Mouse (Mus musculus) neural tube, embryonic 14.5 days (tissue): Measurements from ENCODE around the gene St6gal1. TPM values are rescaled to one million over a fixed set of nuclear protein-coding genes. Genes with fewer than 3 reads are reported as not detected.

ENCODE experiments used
- ATAC-seq: fragments of 200-750 bp; cut with Nextera tagmentation; 2 replicates; pipeline ENCODE4 v1.8.0; 2017; ENCODE audit warnings: low read depth, mild to moderate bottlenecking, moderate TSS enrichment, moderate library complexity
- H3K27ac ChIP-seq: fragments of 300-500 bp; sonication (generic); 2 replicates; pipeline ENCODE4 v1.5.1; 2014; ENCODE audit warnings: low read depth, mild to moderate bottlenecking, control low read depth, low read length, moderate library complexity, mixed read lengths
- H3K27me3 ChIP-seq: fragments of 300-500 bp; sonication (generic); 2 replicates; pipeline ENCODE4 v1.6.1; 2014; ENCODE audit warnings: low read length; ENCODE audit not compliant: control insufficient read depth, insufficient read depth
- H3K36me3 ChIP-seq: fragments of 300-500 bp; sonication (generic); 2 replicates; pipeline ENCODE4 v1.6.1; 2014; ENCODE audit warnings: low read length, mixed read lengths; ENCODE audit not compliant: control insufficient read depth, insufficient read depth
- H3K4me1 ChIP-seq: fragments of 300-500 bp; sonication (generic); 2 replicates; pipeline ENCODE4 v1.6.1; 2014; ENCODE audit warnings: low read length; ENCODE audit not compliant: control insufficient read depth, insufficient read depth
- H3K4me2 ChIP-seq: fragments of 300-500 bp; sonication (generic); 2 replicates; pipeline ENCODE4 v1.6.1; 2014; ENCODE audit warnings: mild to moderate bottlenecking, low read depth, low read length, control low read depth
- H3K4me3 ChIP-seq: fragments of 300-500 bp; sonication (generic); 2 replicates; pipeline ENCODE4 v1.5.1; 2014; ENCODE audit warnings: low read depth, low read length, control low read depth, mixed read lengths
- H3K9ac ChIP-seq: fragments of 300-500 bp; sonication (generic); replicated peaks from 2 replicates; pipeline ENCODE4 v1.6.1; 2014; ENCODE audit warnings: low read depth, mild to moderate bottlenecking, control low read depth, low read length, mixed read lengths
- H3K9me3 ChIP-seq: fragments of 300-500 bp; sonication (generic); 2 replicates; pipeline ENCODE4 v1.6.1; 2016; ENCODE audit warnings: low read length; ENCODE audit not compliant: control insufficient read depth
- WGBS: fragments of 180-500 bp; shearing (Covaris S2); extraction: QIAGEN DNeasy Blood & Tissue Kit; methylation state at CpG from one replicate; pipeline ENCODE4 v1.1.7; 2014; 5-methylcytosine and 5-hydroxymethylcytosine counted together
- polyA plus RNA-seq: library from polyadenylated mRNA; unstranded; fragments of >200 nt; fragmentation: Nextera tagmentation; extraction: Ambion mirVana; gene quantifications from 2 replicates; pipeline ENCODE4 v1.2.1, GENCODE M21; 2014

St6gal1 gene
- polyA plus RNA-seq, 1 experiment from 2014 or later, result 23.0 TPM

DNA sequence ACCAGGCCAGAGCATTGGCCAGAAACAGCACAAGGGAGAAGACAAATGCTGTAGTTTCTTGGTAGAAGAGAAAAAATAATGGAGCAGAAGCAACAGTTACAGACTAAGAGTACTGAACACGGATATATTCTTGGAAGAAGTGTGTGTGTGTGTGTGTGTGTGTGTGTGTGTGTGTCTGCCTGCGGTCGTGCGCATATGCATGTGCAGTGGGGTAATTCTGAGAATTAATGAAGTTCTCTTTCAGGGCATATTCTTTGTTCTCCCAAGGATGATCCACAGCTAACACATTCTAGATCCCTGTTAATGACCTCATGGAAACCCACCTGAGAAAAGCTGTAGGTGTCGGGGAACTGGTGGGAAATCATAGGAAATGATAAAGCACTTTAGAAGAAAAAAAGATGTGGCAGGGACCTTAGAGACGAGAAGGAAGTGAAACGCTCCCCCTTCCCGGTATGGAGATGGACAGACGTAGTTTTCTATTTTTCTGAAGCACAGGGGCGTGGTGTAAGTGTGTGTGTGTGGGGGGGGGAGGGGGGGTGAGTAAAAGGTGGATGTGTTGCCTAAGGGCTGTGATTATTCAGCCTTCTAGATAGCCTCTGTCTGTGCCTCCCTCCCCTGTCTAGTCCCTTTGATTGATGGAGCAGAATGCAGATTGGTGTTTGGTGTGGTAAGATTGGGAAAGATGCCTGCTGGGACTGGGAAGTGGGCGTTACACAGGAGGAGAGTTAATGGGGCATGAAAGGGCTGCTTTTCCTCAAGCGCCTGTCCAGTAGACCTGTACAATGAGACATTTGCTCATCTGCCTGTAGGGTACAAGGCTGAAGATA is 82.8 kb downstream of the St6gal1 start:
- peak; percentile 61; the same call in 1 of the 2 replicates for ATAC-seq
- no peaks in the 10 kb centered on the region for H3K27me3 ChIP-seq
- H3K36me3 ChIP-seq, result no peaks in the 10 kb centered on the region
- no peak overlapping the region for H3K9ac ChIP-seq
- no peak overlapping the region for H3K4me2 ChIP-seq
- 37% methylated on average over 12 of the region's 12 CpGs for WGBS
- H3K4me1 ChIP-seq, result no peaks in the 10 kb centered on the region
- no peak overlapping the region for H3K4me3 ChIP-seq
- H3K9me3 ChIP-seq, result no peaks in the 10 kb centered on the region
- H3K27ac ChIP-seq, result no peak overlapping the region

DNA sequence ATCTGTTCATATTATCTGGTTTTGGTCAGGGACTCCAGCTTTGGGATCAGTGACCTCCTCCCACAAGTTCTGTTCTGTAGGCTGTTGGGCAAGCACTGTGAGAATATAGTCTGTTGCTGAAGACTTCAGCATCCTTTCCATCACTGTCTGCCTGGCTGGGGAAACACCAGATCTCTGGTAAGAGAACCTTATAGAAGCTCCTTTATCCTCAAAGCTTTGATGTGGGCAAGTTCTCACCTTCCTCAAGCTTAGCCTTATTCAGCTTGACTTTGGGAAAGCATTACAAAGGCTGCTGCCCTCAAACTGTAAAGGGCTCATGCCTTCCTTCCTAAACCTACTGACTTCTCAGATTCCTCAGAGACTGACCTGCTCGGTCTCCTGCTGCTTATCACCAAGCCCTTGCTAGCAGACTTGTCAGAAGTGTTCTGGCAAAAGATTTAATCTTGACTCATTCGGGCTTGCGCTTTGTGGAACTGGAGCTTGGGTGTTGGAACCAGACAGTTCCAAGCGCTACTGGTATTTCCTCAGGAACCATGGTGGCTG is 83.5 kb downstream of the St6gal1 start:
- Histone ChIP-seq H3K27me3 (no peaks in the 10 kb centered on the region), H3K9me3 (no peaks in the 10 kb centered on the region), H3K4me2 (no peak overlapping the region), H3K27ac (no peak overlapping the region), H3K4me3 (no peak overlapping the region), H3K4me1 (no peaks in the 10 kb centered on the region), H3K9ac (no peak overlapping the region), H3K36me3 (no peaks in the 10 kb centered on the region)
- no peak for ATAC-seq
- WGBS, result 82% methylated on average over 4 of the region's 4 CpGs

DNA sequence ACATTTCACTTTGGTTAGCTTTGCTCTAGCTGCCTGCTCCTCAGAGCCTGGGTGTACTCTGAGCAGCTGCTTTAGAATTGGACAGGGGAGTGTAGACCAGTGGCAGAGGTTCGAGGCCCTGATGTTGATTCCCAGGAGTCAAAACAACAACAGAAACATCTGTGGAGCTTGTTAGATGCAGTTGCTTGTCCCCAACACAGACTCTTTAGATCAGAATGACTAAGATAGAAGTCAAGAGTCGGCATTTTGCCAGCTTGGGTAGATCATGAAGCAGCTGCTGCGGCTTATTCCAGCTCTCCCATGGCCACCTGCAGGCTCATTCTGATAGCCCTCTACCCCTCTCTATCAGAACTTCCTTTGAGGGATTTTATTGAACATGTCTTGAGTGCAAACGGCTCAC is 84.5 kb downstream of the St6gal1 start:
- H3K4me2 ChIP-seq, result no peak overlapping the region
- no peaks in the 10 kb centered on the region for H3K9me3 ChIP-seq
- no peaks in the 10 kb centered on the region for H3K4me1 ChIP-seq
- H3K9ac ChIP-seq, result no peak overlapping the region
- H3K36me3 ChIP-seq, result no peaks in the 10 kb centered on the region
- H3K27ac ChIP-seq, result no peak overlapping the region
- no peaks in the 10 kb centered on the region for H3K27me3 ChIP-seq
- no peak for ATAC-seq
- 74% methylated on average over 4 of the region's 4 CpGs for WGBS
- H3K4me3 ChIP-seq, result no peak overlapping the region

- no peak for ATAC-seq
- WGBS, result 95% methylated on average over 9 of the region's 9 CpGs
Measured at GRCm38 (mm10) chr16:23312604-23313003, 88.1 kb downstream of the St6gal1 start.

DNA sequence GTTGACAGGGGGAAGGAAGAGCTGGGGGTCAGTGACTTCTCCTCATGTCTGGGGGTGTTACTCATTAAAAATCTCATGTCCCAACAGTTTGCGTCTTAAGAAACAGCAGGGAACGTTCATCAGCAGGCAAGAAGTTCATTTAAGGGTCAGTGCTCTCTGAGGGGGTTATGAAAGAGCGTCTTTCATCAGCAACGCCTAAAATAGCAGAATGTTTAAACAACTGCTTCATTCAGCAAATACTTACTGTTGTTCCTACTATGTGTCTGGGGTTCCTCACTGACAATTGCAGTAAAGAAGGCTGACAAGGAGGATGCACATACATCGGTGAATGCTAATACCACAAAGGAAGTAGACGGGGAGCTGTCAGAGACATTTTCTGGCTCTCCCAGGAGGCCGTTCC is 90.2 kb downstream of the St6gal1 start:
- Histone ChIP-seq H3K27ac (no peak overlapping the region), H3K27me3 (no peaks in the 10 kb centered on the region), H3K9me3 (no peaks in the 10 kb centered on the region), H3K4me3 (no peak overlapping the region), H3K4me1 (no peaks in the 10 kb centered on the region), H3K4me2 (no peak overlapping the region), H3K9ac (no peak overlapping the region), H3K36me3 (peaks cover 11% of the 10 kb centered on the region; the same call in 1 of the 2 replicates)
- WGBS, result 20% methylated on average over 7 of the region's 7 CpGs
- ATAC-seq, result no peak

More at GRCm38 (mm10) chr16:23312604-23313003, 88.1 kb downstream of the St6gal1 start:
- Histone ChIP-seq H3K4me2 (no peak overlapping the region), H3K9ac (no peak overlapping the region), H3K27me3 (no peaks in the 10 kb centered on the region), H3K4me1 (no peaks in the 10 kb centered on the region), H3K27ac (no peak overlapping the region), H3K36me3 (peaks cover 3% of the 10 kb centered on the region; the same call in 1 of the 2 replicates), H3K9me3 (no peaks in the 10 kb centered on the region), H3K4me3 (no peak overlapping the region)

GRCm38 (mm10) chr16:23317411-23318047 is 93.0 kb downstream of the St6gal1 start:
- 87% methylated on average over 7 of the region's 7 CpGs for WGBS
- no peaks in the 10 kb centered on the region for H3K27me3 ChIP-seq
- ATAC-seq, result no peak
- H3K4me3 ChIP-seq, result no peak overlapping the region
- H3K27ac ChIP-seq, result no peak overlapping the region
- H3K4me2 ChIP-seq, result no peak overlapping the region
- H3K9ac ChIP-seq, result no peak overlapping the region
- no peaks in the 10 kb centered on the region for H3K4me1 ChIP-seq
- H3K36me3 ChIP-seq, result peaks cover 11% of the 10 kb centered on the region; the same call in 1 of the 2 replicates
- no peaks in the 10 kb centered on the region for H3K9me3 ChIP-seq

DNA sequence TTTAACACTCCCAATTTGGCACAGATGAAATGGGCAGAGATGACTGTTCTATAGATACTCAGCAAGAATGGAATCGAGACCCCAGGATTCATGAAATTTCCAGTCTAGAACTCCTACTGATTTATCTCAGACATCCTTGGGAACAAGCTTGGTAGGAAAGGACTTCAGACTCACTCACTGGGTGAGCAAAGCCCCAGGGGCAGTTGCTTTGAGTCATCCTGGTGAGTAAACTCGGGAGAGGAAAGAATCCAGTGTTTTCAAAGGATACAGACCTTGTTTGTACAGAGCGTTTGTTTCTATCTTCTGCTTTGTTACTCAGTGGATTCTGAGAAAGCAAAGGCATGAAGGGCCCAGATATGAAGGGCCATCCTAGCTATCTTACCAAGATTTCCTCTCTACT is 95.5 kb downstream of the St6gal1 start:
- Histone ChIP-seq H3K4me2 (no peak overlapping the region), H3K4me1 (no peaks in the 10 kb centered on the region), H3K4me3 (no peak overlapping the region), H3K9me3 (no peaks in the 10 kb centered on the region), H3K36me3 (peaks cover 11% of the 10 kb centered on the region; the same call in 1 of the 2 replicates), H3K9ac (no peak overlapping the region), H3K27ac (no peak overlapping the region), H3K27me3 (no peaks in the 10 kb centered on the region)
- no peak for ATAC-seq
- WGBS, result 88% methylated on average over 3 of the region's 3 CpGs

GRCm38 (mm10) chr16:23320579-23320978 is 96.0 kb downstream of the St6gal1 start:
- H3K36me3 ChIP-seq, result peaks cover 11% of the 10 kb centered on the region; the same call in 1 of the 2 replicates
- H3K9ac ChIP-seq, result no peak overlapping the region
- 94% methylated on average over 6 of the region's 6 CpGs for WGBS
- H3K4me3 ChIP-seq, result no peak overlapping the region
- no peaks in the 10 kb centered on the region for H3K9me3 ChIP-seq
- no peak overlapping the region for H3K27ac ChIP-seq
- no peaks in the 10 kb centered on the region for H3K4me1 ChIP-seq
- no peak overlapping the region for H3K4me2 ChIP-seq
- H3K27me3 ChIP-seq, result no peaks in the 10 kb centered on the region
- no peak for ATAC-seq

DNA sequence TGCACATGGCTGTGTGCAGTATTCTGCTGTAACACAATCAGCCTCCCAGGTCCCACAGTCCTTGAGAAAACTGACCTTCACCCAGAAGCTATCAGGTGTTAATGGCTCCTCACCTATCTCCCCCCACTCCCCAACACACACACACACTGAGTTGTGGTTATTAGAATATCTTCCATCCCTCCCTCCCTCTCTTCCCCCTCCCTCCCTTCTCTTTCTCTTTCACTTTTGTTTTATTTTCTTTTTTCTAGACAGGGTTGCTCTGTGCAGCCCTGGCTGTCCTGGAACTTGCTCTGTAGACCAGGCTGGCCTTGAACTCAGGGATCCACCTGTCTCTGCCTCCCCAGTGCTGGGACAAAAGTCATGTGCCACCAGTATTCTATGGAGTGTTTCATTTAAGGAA is 97.9 kb downstream of the St6gal1 start:
- H3K4me2 ChIP-seq, result no peak overlapping the region
- peaks cover 10% of the 10 kb centered on the region; the same call in 1 of the 2 replicates for H3K36me3 ChIP-seq
- no peak overlapping the region for H3K9ac ChIP-seq
- H3K9me3 ChIP-seq, result no peaks in the 10 kb centered on the region
- H3K4me3 ChIP-seq, result no peak overlapping the region
- H3K4me1 ChIP-seq, result no peaks in the 10 kb centered on the region
- H3K27me3 ChIP-seq, result no peaks in the 10 kb centered on the region
- H3K27ac ChIP-seq, result no peak overlapping the region
- ATAC-seq, result no peak
